Mouse (Mus musculus) cerebellum, adult 2 months (tissue): ENCODE measurements around the gene Hoxa3.

Experiments
- CTCF ChIP-seq: fragments of 200-500 bp; IDR thresholded peaks from 2 replicates; pipeline ENCODE4 v1.5.1; 2011; ENCODE audit warnings: low read depth, mild to moderate bottlenecking, control low read depth, low read length, moderate library complexity, borderline replicate concordance; ENCODE audit not compliant: insufficient read depth
- POLR2A ChIP-seq: fragments of 200-500 bp; IDR thresholded peaks from 2 replicates; pipeline ENCODE4 v1.6.1; 2011; ENCODE audit warnings: low read length, control low read depth, borderline replicate concordance; ENCODE audit not compliant: insufficient read depth

DNA sequence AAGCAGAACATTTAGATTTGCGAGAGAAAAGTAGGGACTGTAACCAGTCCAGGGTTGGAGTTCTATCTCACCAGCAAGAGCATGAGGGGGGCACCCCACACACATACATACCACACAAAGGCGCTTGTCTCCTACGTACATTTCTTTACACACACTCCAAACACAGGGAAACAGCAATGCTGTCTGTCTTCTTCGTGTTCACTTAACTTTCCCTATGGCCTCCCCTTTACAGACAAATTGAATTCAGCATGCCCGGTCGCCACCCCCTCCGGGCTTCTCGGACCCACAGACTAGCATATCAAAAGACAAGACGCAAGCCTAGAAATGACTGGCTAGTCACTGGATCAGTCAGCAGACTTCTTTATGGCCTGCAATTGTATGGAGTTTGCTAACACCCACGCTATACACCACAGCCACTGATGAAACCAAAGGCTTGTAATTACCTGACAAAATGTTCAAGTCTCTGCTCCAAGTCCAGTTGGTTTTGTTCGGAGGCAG, 32.9 kb downstream of the Hoxa3 start:
- TF ChIP-seq CTCF: no peak
- TF ChIP-seq POLR2A: no peak
